Mouse (Mus musculus): ENCODE results near the gene Poc1b.

GRCm38 (mm10) chr10:99242721-99243120 is 135.9 kb downstream of the Poc1b start:
- TF ChIP-seq POLR2A (IDR thresholded peaks at IDR 0.05; ENCODE audit: low read depth, low read length) = no peak
- no peak for TF ChIP-seq CTCF (IDR thresholded peaks at IDR 0.05; ENCODE audit: extremely low read depth, insufficient read depth, insufficient read length, insufficient replicate concordance)
